Mouse (Mus musculus) CD4-positive naive resting alpha-beta T cell, adult 57 days (primary cell): Measurements from ENCODE around the gene Dnajc21. TPM values are rescaled to one million over a fixed set of nuclear protein-coding genes. Genes with fewer than 3 reads are reported as not detected.

ENCODE experiments used
- total RNA-seq: library from RNA; stranded (reverse); gene quantifications from one replicate; pipeline ENCODE4 v1.2.4, GENCODE M21; 2023

Dnajc21 gene
- 39.6 TPM for total RNA-seq

GRCm38 (mm10) chr15:10470151-10470831 is at the start of gene Dnajc21:
Dnajc21 (minus strand) TSS chr15:10470516.

GRCm38 (mm10) chr15:10485484-10486364 is 15.4 kb upstream of the Dnajc21 start, which contains the start of the genes Brix1 and Rad1:
Brix1 (minus strand) TSS chr15:10485947.
Rad1 (plus strand) TSS chr15:10486018.

Other genes starting within 250 kb of the Dnajc21 start
- not detected for gene Gm21973, start 145.1 kb downstream of the Dnajc21 start, total RNA-seq
- gene Agxt2, start 112.0 kb downstream of the Dnajc21 start, total RNA-seq, result not detected
- gene Brix1, start 15.4 kb upstream of the Dnajc21 start, total RNA-seq, result 44.1 TPM
- 33.1 TPM for gene Rad1, start 15.5 kb upstream of the Dnajc21 start, total RNA-seq
- gene Ttc23l, start 88.2 kb upstream of the Dnajc21 start, total RNA-seq, result not detected
- gene Rai14, start 244.1 kb upstream of the Dnajc21 start, total RNA-seq, result 0.47 TPM